31 mouse cellular contexts compared by ENCODE assay signal in genomic region chr5:65693018-65693417, GRCm38 (mm10).
"Had no signal": no experiment of that assay in that cellular context is flagged by ENCODE, and none has a peak within 500 bp of the region (broad histone marks: within the 10 kb centered on the region; RNA-seq: fewer than 3 reads in every experiment).

No protein-coding gene starts in this region.

- H3K36me3 ChIP-seq: hindbrain, embryonic 15.5 days had no signal

- H3K9me3 ChIP-seq: heart, embryonic 12.5 days; heart, embryonic 13.5 days; heart, embryonic 15.5 days; hindbrain, embryonic 10.5 days; hindbrain, embryonic 12.5 days; hindbrain, embryonic 13.5 days; hindbrain, embryonic 15.5 days; intestine, embryonic 15.5 days; kidney, embryonic 15.5 days had no signal

- H3K4me3 ChIP-seq: heart, embryonic 12.5 days; heart, embryonic 13.5 days; heart, embryonic 15.5 days; hindbrain, embryonic 10.5 days; hindbrain, embryonic 12.5 days; hindbrain, embryonic 13.5 days; hindbrain, embryonic 15.5 days; intestine, embryonic 15.5 days; kidney, embryonic 15.5 days; layer of hippocampus, adult 2 months; left cerebral cortex, adult 2 months had no signal

- H3K27me3 ChIP-seq: heart, embryonic 12.5 days; heart, embryonic 13.5 days; heart, embryonic 15.5 days; hindbrain, embryonic 12.5 days; hindbrain, embryonic 13.5 days; hindbrain, embryonic 15.5 days; intestine, embryonic 15.5 days; kidney, embryonic 15.5 days had no signal

- DNase-seq: heart, postnatal 10 days; heart, postnatal 14 days; heart, postnatal 36 days; heart, postnatal 4 days; kidney, adult 11 months; kidney, adult 18-20 months; kidney, adult 2 months; kidney, adult 8-10 months; kidney, adult 9 months; kidney, postnatal 10 days; kidney, postnatal 14 days; kidney, postnatal 25 days; kidney, postnatal 36 days; kidney, postnatal 4 days; layer of hippocampus, adult 9-11 months; layer of hippocampus, postnatal 36 days had no signal

- H3K9ac ChIP-seq: heart, embryonic 12.5 days; heart, embryonic 13.5 days; heart, embryonic 15.5 days; hindbrain, embryonic 12.5 days; hindbrain, embryonic 13.5 days; hindbrain, embryonic 14.5 days; hindbrain, embryonic 15.5 days; intestine, embryonic 15.5 days; kidney, embryonic 15.5 days had no signal

- H3K27ac ChIP-seq: heart, embryonic 13.5 days; heart, embryonic 15.5 days; hindbrain, embryonic 10.5 days; hindbrain, embryonic 12.5 days; hindbrain, embryonic 13.5 days; hindbrain, embryonic 14.5 days; hindbrain, embryonic 15.5 days; hindbrain, postnatal 0 days; intestine, embryonic 15.5 days; kidney, embryonic 15.5 days; kidney, postnatal 0 days; layer of hippocampus, adult 2 months; left cerebral cortex, adult 2 months had no signal

- H3K4me2 ChIP-seq: heart, embryonic 11.5 days; heart, embryonic 12.5 days; heart, embryonic 13.5 days; heart, embryonic 15.5 days; hindbrain, embryonic 12.5 days; hindbrain, embryonic 13.5 days; hindbrain, embryonic 14.5 days; hindbrain, embryonic 15.5 days; intestine, embryonic 15.5 days; kidney, embryonic 15.5 days had no signal
